Mouse (Mus musculus): Measurements from ENCODE around the gene Ciz1. TPM values are rescaled to one million over a fixed set of nuclear protein-coding genes. Genes with fewer than 3 reads are reported as not detected.
A peak's percentile ranks its signal among the peaks of the same experiment; 100 is the strongest.

Gene Ciz1
- polyA plus RNA-seq, 1 experiment, result 34.3 TPM

DNA sequence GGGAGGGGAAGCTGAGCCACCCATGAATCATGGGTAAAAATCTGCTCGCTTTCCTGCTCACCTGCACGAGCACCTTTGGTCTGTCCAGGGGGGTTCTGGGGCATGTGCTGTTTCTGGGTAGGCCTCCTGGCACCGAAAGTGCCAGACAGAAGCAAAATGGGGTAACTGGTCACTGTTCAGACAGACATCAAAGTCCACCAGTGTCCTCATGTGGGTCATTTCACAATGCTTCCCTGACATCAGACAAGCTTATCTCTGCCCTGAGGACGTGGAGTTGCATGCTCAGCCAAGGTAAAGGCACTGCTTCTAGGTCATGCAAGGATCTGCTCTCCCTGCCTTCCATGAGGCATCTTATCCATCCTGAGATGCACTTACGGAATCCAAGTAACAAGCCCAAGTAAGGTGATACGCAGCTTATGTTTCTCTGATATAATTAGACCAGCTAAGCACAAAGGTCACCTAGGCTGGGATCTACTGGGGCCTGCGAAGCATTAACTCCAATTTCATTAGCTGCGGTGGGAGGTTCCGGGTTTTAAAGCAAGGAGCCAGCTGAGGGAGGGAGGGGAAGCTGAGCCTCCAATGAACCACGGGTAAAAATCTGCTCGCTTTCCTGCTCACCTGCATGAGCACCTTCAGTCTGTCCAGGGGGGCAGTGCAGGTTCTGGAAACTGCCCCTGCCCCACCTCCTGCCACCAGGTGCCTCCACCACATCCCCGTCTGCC is 66.5 kb downstream of the Ciz1 start:
- peaks cover 11% of the 10 kb centered on the region for H3K36me3 ChIP-seq (ENCODE audit: control insufficient read depth, insufficient read depth, low read length, poor library complexity, severe bottlenecking)
- no peaks in the 10 kb centered on the region for H3K27me3 ChIP-seq (ENCODE audit: control insufficient read depth, insufficient read depth, low read length, poor library complexity, severe bottlenecking)
- no peaks in the 10 kb centered on the region for H3K9me3 ChIP-seq (replicated peaks; ENCODE audit: control insufficient read depth, insufficient read depth, low read length, poor library complexity, severe bottlenecking)
- no peak overlapping the region for H3K9ac ChIP-seq (ENCODE audit: low read depth, poor library complexity, severe bottlenecking)
- TF ChIP-seq EP300 (IDR thresholded peaks at IDR 0.05; ENCODE audit: insufficient read depth, low read depth, low read length), result no peak
- TF ChIP-seq POLR2A (IDR thresholded peaks at IDR 0.05; ENCODE audit: insufficient read depth, low read length), result no peak
- H3K4me3 ChIP-seq (ENCODE audit: low read depth, low read length), result no peak overlapping the region
- H3K27ac ChIP-seq (ENCODE audit: insufficient read depth, low read length), result no peak overlapping the region
- H3K4me1 ChIP-seq (ENCODE audit: control insufficient read depth, insufficient read depth, low read length), result no peaks in the 10 kb centered on the region

- H3K27me3 ChIP-seq (ENCODE audit: control insufficient read depth, insufficient read depth, low read length, poor library complexity, severe bottlenecking), result no peaks in the 10 kb centered on the region
- H3K4me1 ChIP-seq (ENCODE audit: control insufficient read depth, insufficient read depth, low read length), result no peaks in the 10 kb centered on the region
- H3K4me3 ChIP-seq (ENCODE audit: low read depth, low read length), result no peak overlapping the region
- peaks cover 11% of the 10 kb centered on the region for H3K36me3 ChIP-seq (ENCODE audit: control insufficient read depth, insufficient read depth, low read length, poor library complexity, severe bottlenecking)
- TF ChIP-seq POLR2A (IDR thresholded peaks at IDR 0.05; ENCODE audit: insufficient read depth, low read length), result no peak
- no peak overlapping the region for H3K27ac ChIP-seq (ENCODE audit: insufficient read depth, low read length)
- no peaks in the 10 kb centered on the region for H3K9me3 ChIP-seq (replicated peaks; ENCODE audit: control insufficient read depth, insufficient read depth, low read length, poor library complexity, severe bottlenecking)
- no peak overlapping the region for H3K9ac ChIP-seq (ENCODE audit: low read depth, poor library complexity, severe bottlenecking)
These were observed 67.2 kb downstream of the Ciz1 start for GRCm38 (mm10) chr2:32419359-32419758.

- no peaks in the 10 kb centered on the region for H3K4me1 ChIP-seq (ENCODE audit: control insufficient read depth, insufficient read depth, low read length)
- H3K4me3 ChIP-seq (ENCODE audit: low read depth, low read length), result no peak overlapping the region
- peaks cover 11% of the 10 kb centered on the region for H3K36me3 ChIP-seq (ENCODE audit: control insufficient read depth, insufficient read depth, low read length, poor library complexity, severe bottlenecking)
- no peak overlapping the region for H3K9ac ChIP-seq (ENCODE audit: low read depth, poor library complexity, severe bottlenecking)
- H3K27ac ChIP-seq (ENCODE audit: insufficient read depth, low read length), result no peak overlapping the region
- no peak for TF ChIP-seq EP300 (IDR thresholded peaks at IDR 0.05; ENCODE audit: insufficient read depth, low read depth, low read length)
- no peaks in the 10 kb centered on the region for H3K9me3 ChIP-seq (replicated peaks; ENCODE audit: control insufficient read depth, insufficient read depth, low read length, poor library complexity, severe bottlenecking)
- no peaks in the 10 kb centered on the region for H3K27me3 ChIP-seq (ENCODE audit: control insufficient read depth, insufficient read depth, low read length, poor library complexity, severe bottlenecking)
These were observed 68.0 kb downstream of the Ciz1 start for GRCm38 (mm10) chr2:32420066-32420608.

DNA sequence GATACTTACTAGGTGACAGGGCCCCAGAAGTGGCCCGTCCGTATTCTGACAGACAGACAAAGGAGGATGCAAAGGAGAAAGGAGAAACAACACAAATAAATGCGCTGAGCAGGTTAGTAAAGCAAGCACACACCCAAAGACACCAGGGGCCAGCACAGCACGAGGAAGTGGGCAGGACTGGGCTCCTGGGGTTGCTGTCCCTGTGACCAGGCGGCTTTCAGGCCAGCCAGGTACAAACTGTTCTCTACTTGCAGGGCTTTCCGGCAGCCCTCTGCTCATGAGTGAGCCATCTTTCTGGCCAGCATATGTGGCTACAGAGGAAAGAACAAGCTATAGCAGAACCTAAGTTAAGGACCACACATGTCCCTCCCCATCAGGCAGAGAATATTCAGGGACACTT is 68.5 kb downstream of the Ciz1 start:
- Histone ChIP-seq H3K4me3 (ENCODE audit: low read depth, low read length) (no peak overlapping the region), H3K27me3 (ENCODE audit: control insufficient read depth, insufficient read depth, low read length, poor library complexity, severe bottlenecking) (no peaks in the 10 kb centered on the region), H3K9me3 (replicated peaks; ENCODE audit: control insufficient read depth, insufficient read depth, low read length, poor library complexity, severe bottlenecking) (no peaks in the 10 kb centered on the region), H3K27ac (ENCODE audit: insufficient read depth, low read length) (no peak overlapping the region), H3K36me3 (ENCODE audit: control insufficient read depth, insufficient read depth, low read length, poor library complexity, severe bottlenecking) (peaks cover 11% of the 10 kb centered on the region), H3K9ac (ENCODE audit: low read depth, poor library complexity, severe bottlenecking) (no peak overlapping the region), H3K4me1 (ENCODE audit: control insufficient read depth, insufficient read depth, low read length) (no peaks in the 10 kb centered on the region)
- no peak for TF ChIP-seq EP300 (IDR thresholded peaks at IDR 0.05; ENCODE audit: insufficient read depth, low read depth, low read length)
- TF ChIP-seq CTCF (IDR thresholded peaks at IDR 0.05; ENCODE audit: low read depth, low read length), result no peak
- TF ChIP-seq POLR2A (IDR thresholded peaks at IDR 0.05; ENCODE audit: insufficient read depth, low read length), result no peak

DNA sequence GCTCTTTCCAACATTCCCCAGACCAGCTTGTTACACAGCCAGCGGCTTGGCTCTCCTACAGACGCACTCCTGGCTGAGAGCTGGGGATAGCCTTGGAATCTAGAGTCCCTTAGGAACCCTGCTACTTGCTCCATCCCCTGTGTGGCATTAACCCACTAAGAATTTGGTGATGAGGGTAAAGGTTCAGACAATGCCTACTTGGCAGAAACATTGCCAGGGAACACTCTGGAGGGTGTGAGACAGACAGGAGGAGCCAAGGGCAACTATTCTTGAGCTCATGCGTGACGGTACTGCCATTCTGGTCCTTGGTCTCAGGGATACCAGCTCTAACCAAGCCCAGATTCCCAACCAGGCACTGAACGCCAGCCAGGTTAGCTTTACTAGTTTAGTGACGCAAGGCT is 69.7 kb downstream of the Ciz1 start:
- Histone ChIP-seq H3K36me3 (ENCODE audit: control insufficient read depth, insufficient read depth, low read length, poor library complexity, severe bottlenecking) (0 out of 2 replicates have a peak, but pooled peaks cover 6% of the 10 kb centered on the region), H3K27ac (ENCODE audit: insufficient read depth, low read length) (no peak overlapping the region), H3K27me3 (ENCODE audit: control insufficient read depth, insufficient read depth, low read length, poor library complexity, severe bottlenecking) (no peaks in the 10 kb centered on the region), H3K4me3 (ENCODE audit: low read depth, low read length) (no peak overlapping the region), H3K4me1 (ENCODE audit: control insufficient read depth, insufficient read depth, low read length) (no peaks in the 10 kb centered on the region), H3K9ac (ENCODE audit: low read depth, poor library complexity, severe bottlenecking) (no peak overlapping the region), H3K9me3 (replicated peaks; ENCODE audit: control insufficient read depth, insufficient read depth, low read length, poor library complexity, severe bottlenecking) (no peaks in the 10 kb centered on the region)
- no peak for TF ChIP-seq CTCF (IDR thresholded peaks at IDR 0.05; ENCODE audit: low read depth, low read length)
- TF ChIP-seq EP300 (IDR thresholded peaks at IDR 0.05; ENCODE audit: insufficient read depth, low read depth, low read length), result no peak
- TF ChIP-seq POLR2A (IDR thresholded peaks at IDR 0.05; ENCODE audit: insufficient read depth, low read length), result no peak

GRCm38 (mm10) chr2:32423481-32424331 is 71.6 kb downstream of the Ciz1 start:
- Histone ChIP-seq H3K27ac (ENCODE audit: insufficient read depth, low read length) (no peak overlapping the region), H3K9me3 (replicated peaks; ENCODE audit: control insufficient read depth, insufficient read depth, low read length, poor library complexity, severe bottlenecking) (no peaks in the 10 kb centered on the region), H3K27me3 (ENCODE audit: control insufficient read depth, insufficient read depth, low read length, poor library complexity, severe bottlenecking) (no peaks in the 10 kb centered on the region), H3K4me3 (ENCODE audit: low read depth, low read length) (peak overlapping the region; percentile 38), H3K9ac (ENCODE audit: low read depth, poor library complexity, severe bottlenecking) (no peak overlapping the region), H3K4me1 (ENCODE audit: control insufficient read depth, insufficient read depth, low read length) (no peaks in the 10 kb centered on the region), H3K36me3 (ENCODE audit: control insufficient read depth, insufficient read depth, low read length, poor library complexity, severe bottlenecking) (no peaks in the 10 kb centered on the region)
- TF ChIP-seq CTCF (IDR thresholded peaks at IDR 0.05; ENCODE audit: low read depth, low read length) (no peak), EP300 (IDR thresholded peaks at IDR 0.05; ENCODE audit: insufficient read depth, low read depth, low read length) (no peak), POLR2A (IDR thresholded peaks at IDR 0.05; ENCODE audit: insufficient read depth, low read length) (no peak)
